Mouse (Mus musculus) heart, adult 2 months (tissue): Measurements from ENCODE around the gene Pde4d. TPM values are rescaled to one million over a fixed set of nuclear protein-coding genes. Genes with fewer than 3 reads are reported as not detected.

ENCODE experiments used
- DNase-seq, 2 experiments: peaks; one replicate each; pipeline ENCODE4 v3.0.0; 2021
- H3K27ac ChIP-seq: fragments of 200-600 bp; 2 replicates; pipeline ENCODE4 v1.8.1; 2022
- H3K27me3 ChIP-seq: fragments of 200-500 bp; 2 replicates; pipeline ENCODE4 v1.6.1; 2012; ENCODE audit warnings: mild to moderate bottlenecking, low read length, inconsistent platforms, mixed read lengths; ENCODE audit not compliant: control insufficient read depth, insufficient read depth
- H3K36me3 ChIP-seq: fragments of 200-500 bp; 2 replicates; pipeline ENCODE4 v1.6.1; 2012; ENCODE audit warnings: low read length, inconsistent platforms; ENCODE audit not compliant: control insufficient read depth, insufficient read depth
- H3K4me1 ChIP-seq: fragments of 200-500 bp; 2 replicates; pipeline ENCODE4 v1.6.1; 2011; ENCODE audit warnings: low read length; ENCODE audit not compliant: control insufficient read depth, insufficient read depth
- H3K4me3 ChIP-seq: fragments of 200-600 bp; 2 replicates; pipeline ENCODE4 v1.8.1; 2022
- H3K79me2 ChIP-seq: fragments of 200-500 bp; replicated peaks from 2 replicates; pipeline ENCODE4 v1.6.1; 2012; ENCODE audit warnings: mild to moderate bottlenecking, inconsistent platforms, low read length, moderate library complexity, mixed read lengths; ENCODE audit not compliant: control insufficient read depth, insufficient read depth
- H3K9ac ChIP-seq: fragments of 200-500 bp; 2 replicates; pipeline ENCODE4 v1.6.1; 2012; ENCODE audit warnings: low read depth, mild to moderate bottlenecking, control low read depth, inconsistent platforms, low read length, mixed read lengths
- CTCF ChIP-seq: fragments of 200-600 bp; IDR thresholded peaks from 2 replicates; pipeline ENCODE4 v1.8.1; 2022; ENCODE audit warnings: antibody characterized with exemption, mild to moderate bottlenecking, moderate library complexity
- EP300 ChIP-seq: fragments of 200-500 bp; IDR thresholded peaks from 2 replicates; pipeline ENCODE4 v1.6.1; 2011; ENCODE audit warnings: low read depth, low read length, control low read depth; ENCODE audit not compliant: insufficient read depth
- POLR2A ChIP-seq: fragments of 200-500 bp; IDR thresholded peaks from 2 replicates; pipeline ENCODE4 v1.6.1; 2011; ENCODE audit warnings: mild to moderate bottlenecking, low read depth, low read length, control low read depth; ENCODE audit not compliant: insufficient read depth
- whole genome bisulfite sequencing: fragments of 180-500 bp; shearing (Covaris S2); methylation state at CpG from one replicate; pipeline ENCODE4 v1.1.7; 2018; 5-methylcytosine and 5-hydroxymethylcytosine counted together
- intact Hi-C: fragments of 180-260 bp; cut with DNase I; formaldehyde crosslinking; loops from one replicate; pipeline ENCODE4 v1.15.1; 2025
- polyA plus RNA-seq: library from polyadenylated mRNA; depleted of rRNA; stranded (reverse); fragments of >200 nt; gene quantifications from 2 replicates; pipeline ENCODE4 v1.2.3, GENCODE M21; 2012
- total RNA-seq, 2 experiments: library from RNA; stranded (reverse); gene quantifications; 2 replicates each; pipeline ENCODE4 v1.2.3; 2021

Gene Pde4d
- total and polyA plus RNA-seq, 3 experiments = 11.5 to 40.1 (median 38.1) TPM

DNA sequence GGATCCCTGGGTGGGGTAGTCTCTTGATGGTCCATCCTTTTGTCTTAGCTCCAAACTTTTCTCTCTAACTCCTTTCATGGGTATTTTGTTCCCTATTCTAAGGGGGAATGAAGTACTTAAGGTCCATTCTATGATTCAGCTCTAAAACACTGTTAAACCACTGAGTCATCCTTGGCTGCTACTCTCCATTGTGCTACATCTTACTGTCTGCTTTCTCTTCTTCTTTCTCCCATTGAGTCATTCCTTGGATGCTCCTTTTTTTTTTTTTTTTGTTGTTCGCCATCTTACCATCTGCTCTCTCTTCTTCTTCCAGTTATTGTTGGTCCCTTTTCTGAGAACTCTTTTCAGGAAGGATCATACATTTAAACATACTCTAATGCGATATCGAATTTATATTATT is 30.7 kb downstream of the Pde4d start:
- no peaks in the 10 kb centered on the region for H3K27me3 ChIP-seq
- intact Hi-C loops = no loop called here
- no peak overlapping the region for H3K27ac ChIP-seq
- no peak overlapping the region for H3K9ac ChIP-seq
- H3K4me3 ChIP-seq = no peak overlapping the region
- no peaks in the 10 kb centered on the region; the same call in 1 of the 2 replicates for H3K36me3 ChIP-seq
- WGBS = 97% methylated on average over 3 of the region's 3 CpGs
- DNase-seq = no peak
- TF ChIP-seq POLR2A (no peak), EP300 (no peak), CTCF (no peak)
- no peaks in the 10 kb centered on the region; the same call in 1 of the 2 replicates for H3K79me2 ChIP-seq
- no peaks in the 10 kb centered on the region; the same call in 1 of the 2 replicates for H3K4me1 ChIP-seq

DNA sequence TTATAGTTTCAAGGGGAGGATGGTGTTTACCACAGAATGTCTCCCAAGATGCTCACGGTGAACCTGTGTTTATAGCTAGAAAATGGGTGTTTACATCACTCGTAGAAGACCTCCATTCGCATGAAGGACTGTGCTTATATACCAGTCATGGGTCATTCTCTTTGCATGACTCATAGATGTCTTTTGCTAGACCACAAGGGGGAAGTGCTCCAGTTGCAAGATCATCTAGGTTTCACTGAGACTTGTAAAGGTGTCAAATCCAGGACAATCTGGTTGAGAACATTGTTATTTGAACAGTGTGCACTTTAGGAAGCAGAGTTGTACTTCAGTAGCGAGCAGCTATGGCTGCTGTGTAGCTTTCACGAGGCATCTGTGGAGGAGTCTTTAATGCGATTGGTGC is 35.3 kb downstream of the Pde4d start:
- Histone ChIP-seq H3K27me3 (no peaks in the 10 kb centered on the region), H3K27ac (no peak overlapping the region), H3K79me2 (no peaks in the 10 kb centered on the region; the same call in none of the 2 replicates), H3K9ac (no peak overlapping the region), H3K36me3 (peaks cover 5% of the 10 kb centered on the region), H3K4me3 (no peak overlapping the region), H3K4me1 (peaks cover 1% of the 10 kb centered on the region)
- WGBS = 79% methylated on average over 6 of the region's 6 CpGs
- TF ChIP-seq CTCF (no peak), POLR2A (no peak), EP300 (no peak)
- no peak for DNase-seq
- intact Hi-C loops = no loop called here

DNA sequence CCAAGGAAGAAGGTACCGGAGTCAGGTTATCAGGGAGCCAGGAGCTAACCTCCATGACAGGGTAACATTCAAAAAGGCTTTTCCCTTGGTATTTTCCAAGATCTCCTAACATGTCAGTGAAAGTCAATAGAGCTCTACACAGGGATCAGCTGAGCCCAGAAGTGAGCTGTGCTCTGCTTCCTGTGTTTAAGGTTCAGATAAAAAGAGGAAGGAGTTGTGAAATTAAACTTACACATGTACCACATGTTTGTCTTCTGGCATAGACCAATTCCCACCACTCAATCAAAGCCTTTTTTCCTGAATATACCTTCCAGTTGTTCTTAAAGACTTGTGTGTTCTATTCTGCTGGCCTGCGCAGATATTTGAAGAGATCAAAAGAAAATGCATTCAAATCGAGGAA is 37.3 kb downstream of the Pde4d start:
- Histone ChIP-seq H3K4me3 (no peak overlapping the region), H3K9ac (no peak overlapping the region), H3K27me3 (no peaks in the 10 kb centered on the region), H3K27ac (no peak overlapping the region), H3K4me1 (peaks cover 1% of the 10 kb centered on the region), H3K36me3 (peaks cover 7% of the 10 kb centered on the region), H3K79me2 (no peaks in the 10 kb centered on the region; the same call in none of the 2 replicates)
- WGBS = 73% methylated on average over 3 of the region's 3 CpGs
- no peak for TF ChIP-seq CTCF
- TF ChIP-seq POLR2A = no peak
- no peak for TF ChIP-seq EP300
- intact Hi-C loops = no loop called here
- no peak for DNase-seq

DNA sequence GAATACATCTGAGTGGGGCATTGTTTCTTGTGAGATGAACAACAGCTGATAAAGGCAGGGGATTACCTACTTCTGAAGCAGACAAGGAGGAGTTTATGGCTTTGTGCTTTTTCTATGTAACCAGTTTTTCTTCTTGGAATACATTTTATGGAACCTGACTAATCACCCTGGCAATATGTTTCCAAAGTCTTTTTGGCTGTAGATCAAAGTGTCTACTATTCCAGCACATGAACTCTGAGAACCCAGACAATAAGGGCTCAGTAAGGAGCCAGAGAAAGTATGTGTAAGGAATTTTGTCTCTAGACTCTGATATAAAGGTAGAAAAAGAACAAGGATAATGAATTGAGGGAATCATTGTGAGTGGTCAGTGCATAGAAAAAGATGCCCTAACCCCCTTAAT is 40.1 kb downstream of the Pde4d start:
- DNase-seq = no peak
- TF ChIP-seq EP300 (no peak), CTCF (no peak), POLR2A (no peak)
- intact Hi-C loops = no loop called here
- Histone ChIP-seq H3K27ac (no peak overlapping the region), H3K36me3 (peaks cover 7% of the 10 kb centered on the region), H3K27me3 (no peaks in the 10 kb centered on the region), H3K4me3 (no peak overlapping the region), H3K9ac (no peak overlapping the region), H3K79me2 (no peaks in the 10 kb centered on the region; the same call in none of the 2 replicates), H3K4me1 (peaks cover 1% of the 10 kb centered on the region; the same call in 1 of the 2 replicates)

DNA sequence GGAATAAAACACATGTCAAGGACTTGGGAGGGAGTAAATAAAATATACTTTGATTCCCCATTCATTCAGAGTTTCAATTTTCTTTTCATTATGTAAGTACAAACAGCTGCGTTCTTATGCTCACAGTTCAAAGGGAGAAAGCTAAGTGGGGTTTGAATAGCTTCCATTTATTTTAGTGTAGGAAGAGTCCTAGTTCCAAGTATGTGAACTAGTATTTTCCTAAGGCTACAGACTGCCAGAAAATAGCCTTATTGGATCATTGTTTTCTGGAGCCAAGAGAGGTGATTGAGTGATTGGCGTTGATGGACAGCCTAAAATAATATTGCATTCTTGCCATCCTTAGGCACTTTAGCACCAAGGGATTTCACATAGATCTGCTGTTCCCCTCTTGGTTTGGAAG is 41.1 kb downstream of the Pde4d start:
- Histone ChIP-seq H3K9ac (no peak overlapping the region), H3K4me3 (no peak overlapping the region), H3K4me1 (peaks cover 1% of the 10 kb centered on the region), H3K27me3 (no peaks in the 10 kb centered on the region), H3K79me2 (no peaks in the 10 kb centered on the region; the same call in 1 of the 2 replicates), H3K36me3 (peaks cover 7% of the 10 kb centered on the region), H3K27ac (no peak overlapping the region)
- no peak for DNase-seq
- intact Hi-C loops = no loop called here
- 63% methylated on average over 2 of the region's 2 CpGs for WGBS
- no peak for TF ChIP-seq EP300
- no peak for TF ChIP-seq POLR2A
- TF ChIP-seq CTCF = no peak

DNA sequence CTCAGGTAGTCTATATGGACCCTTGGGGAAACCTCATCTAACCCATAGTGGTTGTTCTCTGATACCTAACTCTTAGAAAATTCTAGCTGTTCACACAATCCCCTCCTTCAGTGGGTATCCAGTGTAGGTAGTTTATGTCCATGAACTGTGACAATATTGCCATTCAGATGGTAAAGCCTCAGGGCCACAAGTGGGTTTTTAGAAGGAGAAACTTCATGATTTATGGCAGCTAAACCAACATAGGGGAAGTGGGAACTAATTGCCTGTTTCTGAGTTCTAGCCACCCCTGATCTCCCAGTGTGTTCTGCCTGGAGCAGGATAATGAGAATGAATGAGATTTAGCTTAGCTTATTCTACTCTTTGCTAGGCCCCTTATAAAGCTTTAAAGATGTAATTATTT is 43.1 kb downstream of the Pde4d start:
- intact Hi-C loops = no loop called here
- peaks cover 4% of the 10 kb centered on the region for H3K36me3 ChIP-seq
- H3K4me3 ChIP-seq = no peak overlapping the region
- no peak overlapping the region for H3K27ac ChIP-seq
- no peak for DNase-seq
- TF ChIP-seq EP300 (no peak), POLR2A (no peak), CTCF (no peak)
- H3K4me1 ChIP-seq = peaks cover 1% of the 10 kb centered on the region
- H3K79me2 ChIP-seq = no peaks in the 10 kb centered on the region; the same call in 1 of the 2 replicates
- no peaks in the 10 kb centered on the region for H3K27me3 ChIP-seq
- H3K9ac ChIP-seq = no peak overlapping the region
